Mouse (Mus musculus) forebrain, embryonic 16.5 days (tissue): ENCODE results near the gene Rassf3. TPM values are rescaled to one million over a fixed set of nuclear protein-coding genes. Genes with fewer than 3 reads are reported as not detected.

Source experiments
- ATAC-seq: fragments of 200-750 bp; cut with Nextera tagmentation; 2 replicates; pipeline ENCODE4 v1.8.0; 2017; ENCODE audit warnings: mild to moderate bottlenecking, moderate library complexity
- H3K27ac ChIP-seq: fragments of 300-500 bp; sonication (generic); 2 replicates; pipeline ENCODE4 v1.5.1; 2014; ENCODE audit warnings: low read length, control low read depth
- H3K27me3 ChIP-seq: fragments of 300-500 bp; sonication (generic); replicated peaks from 2 replicates; pipeline ENCODE4 v1.6.1; 2014; ENCODE audit warnings: low read length; ENCODE audit not compliant: control insufficient read depth, insufficient read depth
- H3K36me3 ChIP-seq: fragments of 300-500 bp; sonication (generic); 2 replicates; pipeline ENCODE4 v1.6.1; 2014; ENCODE audit not compliant: control insufficient read depth, insufficient read depth
- H3K4me1 ChIP-seq: fragments of 300-500 bp; sonication (generic); replicated peaks from 2 replicates; pipeline ENCODE4 v1.6.1; 2014; ENCODE audit warnings: low read length; ENCODE audit not compliant: control insufficient read depth, insufficient read depth
- H3K4me2 ChIP-seq: fragments of 300-500 bp; sonication (generic); 2 replicates; pipeline ENCODE4 v1.6.1; 2014; ENCODE audit warnings: mild to moderate bottlenecking, low read length, control low read depth
- H3K4me3 ChIP-seq: fragments of 300-500 bp; sonication (generic); replicated peaks from 2 replicates; pipeline ENCODE4 v1.5.1; 2014; ENCODE audit warnings: mild to moderate bottlenecking, low read length, control low read depth
- H3K9ac ChIP-seq: fragments of 300-500 bp; sonication (generic); replicated peaks from 2 replicates; pipeline ENCODE4 v1.6.1; 2014; ENCODE audit warnings: low read depth, low read length, control low read depth
- H3K9me3 ChIP-seq: fragments of 300-500 bp; sonication (generic); 2 replicates; pipeline ENCODE4 v1.6.1; 2016; ENCODE audit warnings: low read length; ENCODE audit not compliant: control insufficient read depth
- WGBS: fragments of 180-500 bp; shearing (Covaris S2); extraction: QIAGEN DNeasy Blood & Tissue Kit; methylation state at CpG from one replicate; pipeline ENCODE4 v1.1.7; 2014; 5-methylcytosine and 5-hydroxymethylcytosine counted together
- polyA plus RNA-seq: library from polyadenylated mRNA; unstranded; fragments of >200 nt; fragmentation: Nextera tagmentation; extraction: Ambion mirVana; gene quantifications from 2 replicates; pipeline ENCODE4 v1.2.1, GENCODE M21; 2015

Gene Rassf3
- polyA plus RNA-seq, 1 experiment from 2014 or later, result 4.1 TPM

GRCm38 (mm10) chr10:121384710-121385109, 91.4 kb downstream of the Rassf3 start:
- H3K4me1 ChIP-seq, result no peaks in the 10 kb centered on the region
- H3K9ac ChIP-seq, result no peak overlapping the region
- no peak overlapping the region for H3K4me3 ChIP-seq
- no peak overlapping the region for H3K4me2 ChIP-seq
- ATAC-seq, result no peak
- H3K27ac ChIP-seq, result no peak overlapping the region
- peaks cover 25% of the 10 kb centered on the region for H3K36me3 ChIP-seq
- no peaks in the 10 kb centered on the region for H3K9me3 ChIP-seq
- WGBS, result 93% methylated on average over 13 of the region's 13 CpGs
- H3K27me3 ChIP-seq, result no peaks in the 10 kb centered on the region

GRCm38 (mm10) chr10:121381280-121381679, 94.9 kb downstream of the Rassf3 start:
- H3K4me2 ChIP-seq, result no peak overlapping the region
- H3K27me3 ChIP-seq, result no peaks in the 10 kb centered on the region
- no peaks in the 10 kb centered on the region for H3K4me1 ChIP-seq
- H3K27ac ChIP-seq, result no peak overlapping the region
- H3K9me3 ChIP-seq, result no peaks in the 10 kb centered on the region
- peaks cover 44% of the 10 kb centered on the region for H3K36me3 ChIP-seq
- ATAC-seq, result no peak
- no peak overlapping the region for H3K9ac ChIP-seq
- WGBS, result 96% methylated on average over 18 of the region's 18 CpGs
- no peak overlapping the region for H3K4me3 ChIP-seq

GRCm38 (mm10) chr10:121379387-121379786, 96.8 kb downstream of the Rassf3 start:
- 94% methylated on average over 3 of the region's 3 CpGs for WGBS

GRCm38 (mm10) chr10:121376530-121377271, 99.4 kb downstream of the Rassf3 start:
- no peaks in the 10 kb centered on the region for H3K27me3 ChIP-seq
- no peak overlapping the region for H3K9ac ChIP-seq
- ATAC-seq, result no peak
- H3K4me2 ChIP-seq, result no peak overlapping the region
- H3K4me3 ChIP-seq, result no peak overlapping the region
- peaks cover 43% of the 10 kb centered on the region for H3K36me3 ChIP-seq
- WGBS, result 91% methylated on average over 24 of the region's 24 CpGs
- H3K4me1 ChIP-seq, result no peaks in the 10 kb centered on the region
- H3K9me3 ChIP-seq, result no peaks in the 10 kb centered on the region
- H3K27ac ChIP-seq, result no peak overlapping the region

More at GRCm38 (mm10) chr10:121379387-121379786, 96.8 kb downstream of the Rassf3 start:
- Histone ChIP-seq H3K4me1 (no peaks in the 10 kb centered on the region), H3K27me3 (no peaks in the 10 kb centered on the region), H3K4me3 (no peak overlapping the region), H3K27ac (no peak overlapping the region), H3K36me3 (peaks cover 49% of the 10 kb centered on the region), H3K9me3 (no peaks in the 10 kb centered on the region), H3K9ac (no peak overlapping the region), H3K4me2 (no peak overlapping the region)
- no peak for ATAC-seq

- H3K9me3 ChIP-seq, result no peaks in the 10 kb centered on the region
- no peak for ATAC-seq
- H3K9ac ChIP-seq, result no peak overlapping the region
- no peaks in the 10 kb centered on the region for H3K4me1 ChIP-seq
- peaks cover 38% of the 10 kb centered on the region for H3K36me3 ChIP-seq
- no peaks in the 10 kb centered on the region for H3K27me3 ChIP-seq
- H3K4me3 ChIP-seq, result no peak overlapping the region
- no peak overlapping the region for H3K27ac ChIP-seq
- 86% methylated on average over 24 of the region's 24 CpGs for WGBS
- H3K4me2 ChIP-seq, result no peak overlapping the region
Measured at GRCm38 (mm10) chr10:121375649-121376493, 100.3 kb downstream of the Rassf3 start.

- WGBS, result 89% methylated on average over 17 of the region's 17 CpGs
- H3K27ac ChIP-seq, result no peak overlapping the region
- no peak overlapping the region for H3K9ac ChIP-seq
- H3K36me3 ChIP-seq, result peaks cover 36% of the 10 kb centered on the region
- H3K4me2 ChIP-seq, result no peak overlapping the region
- no peaks in the 10 kb centered on the region for H3K4me1 ChIP-seq
- H3K9me3 ChIP-seq, result no peaks in the 10 kb centered on the region
- ATAC-seq, result no peak
- H3K4me3 ChIP-seq, result no peak overlapping the region
- no peaks in the 10 kb centered on the region for H3K27me3 ChIP-seq
Measured at GRCm38 (mm10) chr10:121374693-121375620, 101.2 kb downstream of the Rassf3 start.

- H3K27me3 ChIP-seq, result no peaks in the 10 kb centered on the region
- no peak for ATAC-seq
- WGBS, result 73% methylated on average over 12 of the region's 12 CpGs
- H3K36me3 ChIP-seq, result peaks cover 29% of the 10 kb centered on the region
- H3K4me3 ChIP-seq, result no peak overlapping the region
- no peak overlapping the region for H3K27ac ChIP-seq
- H3K4me1 ChIP-seq, result no peaks in the 10 kb centered on the region
- H3K4me2 ChIP-seq, result no peak overlapping the region
- no peaks in the 10 kb centered on the region for H3K9me3 ChIP-seq
- no peak overlapping the region for H3K9ac ChIP-seq
Measured at GRCm38 (mm10) chr10:121374013-121374412, 102.1 kb downstream of the Rassf3 start.

GRCm38 (mm10) chr10:121370777-121371176, 105.4 kb downstream of the Rassf3 start:
- Histone ChIP-seq H3K27ac (no peak overlapping the region), H3K9me3 (no peaks in the 10 kb centered on the region), H3K4me2 (no peak overlapping the region), H3K4me1 (peaks cover 9% of the 10 kb centered on the region), H3K4me3 (no peak overlapping the region), H3K27me3 (no peaks in the 10 kb centered on the region), H3K36me3 (peaks cover 4% of the 10 kb centered on the region), H3K9ac (no peak overlapping the region)
- no peak for ATAC-seq
- WGBS, result 94% methylated on average over 6 of the region's 6 CpGs
